Mouse (Mus musculus): ENCODE results near the gene Ell.
"Not testable (repeated sequence)": the region's sequence is repeated elsewhere in the genome, so short reads cannot be mapped to it uniquely, and the experiment has no call there.

The Ell gene

GRCm38 (mm10) chr8:70507027-70507393 lies 32.2 kb upstream of the Ell start:
- DNase-seq = no peak

DNA sequence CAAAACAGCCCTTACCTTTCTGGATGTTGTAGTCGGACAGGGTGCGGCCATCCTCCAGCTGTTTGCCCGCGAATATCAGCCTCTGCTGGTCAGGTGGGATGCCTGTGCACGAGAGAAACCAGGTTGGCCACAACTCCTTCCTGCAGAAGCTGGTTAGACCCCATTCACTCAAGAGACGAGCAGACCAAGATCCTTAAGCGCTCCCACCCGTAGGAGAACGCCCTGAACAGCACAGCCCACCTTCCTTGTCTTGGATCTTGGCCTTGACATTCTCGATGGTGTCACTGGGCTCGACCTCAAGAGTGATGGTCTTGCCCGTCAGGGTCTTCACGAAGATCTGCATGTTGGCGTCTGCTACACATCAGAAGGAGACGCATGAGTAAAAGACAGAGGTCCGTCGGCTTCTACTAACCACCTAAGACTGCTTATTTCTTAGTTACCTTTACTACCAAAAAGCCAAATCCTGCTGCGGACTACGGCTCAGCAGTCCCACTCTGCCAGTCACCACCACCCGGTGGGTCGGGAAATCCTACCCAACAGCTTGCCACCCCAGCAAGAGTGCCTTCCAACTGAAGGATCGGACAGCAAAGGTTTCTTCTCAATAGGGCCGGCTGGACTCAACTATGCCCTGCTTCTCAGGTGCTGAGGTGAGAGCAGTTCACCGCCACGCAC lies 29.8 kb upstream of the Ell start:
- DNase-seq = no peak

GRCm38 (mm10) chr8:70510228-70510915 lies 28.9 kb upstream of the Ell start, which contains the start of gene Uba52:
Gene Uba52 (minus strand): TSS chr8:70510801.
- peak; percentile 97 for DNase-seq

DNA sequence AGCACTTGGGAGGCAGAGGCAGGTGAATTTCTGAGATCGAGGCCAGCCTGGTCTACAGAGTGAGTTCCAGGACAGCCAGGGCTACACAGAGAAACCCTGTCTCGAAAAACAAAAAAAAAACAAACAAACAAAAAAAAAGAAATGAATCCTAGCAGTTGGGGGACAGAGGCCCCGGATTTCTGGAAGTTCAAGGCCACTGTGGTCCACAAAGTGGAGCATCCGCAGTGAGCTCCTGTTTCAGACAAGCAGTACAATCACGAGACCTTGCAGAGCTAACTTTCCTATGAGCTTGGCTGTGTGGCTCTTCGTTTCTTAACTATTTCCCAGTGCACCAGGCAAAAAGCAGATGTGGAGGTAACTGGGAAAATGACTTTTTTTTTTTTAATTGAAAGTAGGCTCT lies 28.1 kb upstream of the Ell start:
- not testable (repeated sequence) for DNase-seq

GRCm38 (mm10) chr8:70511770-70512169 lies 27.5 kb upstream of the Ell start:
- DNase-seq = no peak

- no peak for DNase-seq
Measured at GRCm38 (mm10) chr8:70512253-70512903, 26.9 kb upstream of the Ell start.

DNA sequence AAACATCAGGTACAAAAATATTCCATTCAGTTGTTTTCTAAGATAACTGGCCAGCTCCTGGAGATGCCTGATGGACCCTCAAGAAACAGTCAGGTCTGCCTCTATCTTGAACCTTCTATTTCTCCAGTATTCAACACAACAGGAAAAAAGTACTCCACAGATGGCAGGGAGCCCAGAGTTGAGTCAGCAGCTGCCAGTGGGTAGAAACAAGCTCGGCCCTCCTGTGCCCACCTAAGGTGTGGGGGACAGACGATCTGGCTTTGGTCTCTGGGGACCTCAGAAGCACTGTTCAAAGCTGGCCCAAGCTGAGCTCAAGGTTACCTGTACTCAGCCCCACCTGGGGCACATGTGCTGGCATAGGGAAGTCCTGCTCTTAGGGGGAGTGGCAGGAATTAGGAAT lies 25.8 kb upstream of the Ell start:
- DNase-seq = no peak

DNA sequence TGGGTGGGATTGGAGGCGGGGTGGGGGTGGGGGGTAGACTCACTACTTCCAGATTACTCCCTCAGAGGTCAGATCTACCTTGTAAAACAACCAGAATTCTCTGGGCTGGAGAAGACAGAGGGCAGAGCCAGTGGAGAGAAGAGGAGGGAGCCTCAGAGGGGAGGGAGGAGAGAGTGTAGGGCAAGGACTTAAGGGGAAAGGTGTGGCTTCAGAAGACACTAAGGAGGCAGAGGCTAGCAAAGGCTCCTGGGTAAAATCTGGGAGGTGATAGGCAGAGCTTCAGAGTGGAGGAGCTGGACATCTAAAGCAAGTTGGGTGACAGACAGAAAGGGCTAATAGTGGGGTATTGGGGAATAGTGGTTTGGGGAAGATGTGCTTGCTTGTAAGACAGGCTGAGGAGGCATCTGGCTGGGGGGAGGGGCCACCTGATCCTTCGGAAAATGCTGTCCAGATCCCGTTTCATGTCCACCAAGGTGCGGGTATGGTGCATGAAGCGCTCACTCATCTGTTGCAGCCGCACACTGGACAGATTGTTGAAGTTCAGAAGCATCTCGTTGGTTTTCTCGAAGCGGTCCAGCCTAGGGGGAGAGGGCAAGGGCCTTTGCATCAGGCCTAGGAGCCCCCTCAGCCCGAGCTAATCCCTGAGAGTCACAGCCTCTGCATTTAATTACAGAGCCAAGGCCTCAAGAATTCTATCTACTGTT lies 21.2 kb upstream of the Ell start:
- DNase-seq = no peak

DNA sequence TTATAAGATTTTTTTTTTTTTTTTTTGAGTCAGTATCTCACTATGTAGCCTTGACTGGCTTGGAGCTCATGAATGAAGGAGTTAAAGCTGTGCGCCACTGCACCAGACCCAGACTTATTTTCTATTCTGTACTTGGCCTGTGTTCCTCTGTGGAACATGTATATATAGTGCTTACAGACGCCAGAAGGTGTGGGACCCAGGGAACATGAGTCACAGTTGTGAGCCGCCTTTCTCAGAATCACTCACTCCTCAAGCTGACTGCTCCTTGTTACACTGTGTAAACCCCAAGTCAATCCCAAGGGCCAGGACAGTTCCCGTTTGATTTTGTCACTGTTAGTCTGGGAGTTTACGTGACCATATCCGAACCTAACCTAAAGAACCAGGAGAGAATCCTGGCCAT lies 20.2 kb upstream of the Ell start:
- DNase-seq = no peak

GRCm38 (mm10) chr8:70519606-70520005 lies 19.7 kb upstream of the Ell start:
- DNase-seq = no peak

DNA sequence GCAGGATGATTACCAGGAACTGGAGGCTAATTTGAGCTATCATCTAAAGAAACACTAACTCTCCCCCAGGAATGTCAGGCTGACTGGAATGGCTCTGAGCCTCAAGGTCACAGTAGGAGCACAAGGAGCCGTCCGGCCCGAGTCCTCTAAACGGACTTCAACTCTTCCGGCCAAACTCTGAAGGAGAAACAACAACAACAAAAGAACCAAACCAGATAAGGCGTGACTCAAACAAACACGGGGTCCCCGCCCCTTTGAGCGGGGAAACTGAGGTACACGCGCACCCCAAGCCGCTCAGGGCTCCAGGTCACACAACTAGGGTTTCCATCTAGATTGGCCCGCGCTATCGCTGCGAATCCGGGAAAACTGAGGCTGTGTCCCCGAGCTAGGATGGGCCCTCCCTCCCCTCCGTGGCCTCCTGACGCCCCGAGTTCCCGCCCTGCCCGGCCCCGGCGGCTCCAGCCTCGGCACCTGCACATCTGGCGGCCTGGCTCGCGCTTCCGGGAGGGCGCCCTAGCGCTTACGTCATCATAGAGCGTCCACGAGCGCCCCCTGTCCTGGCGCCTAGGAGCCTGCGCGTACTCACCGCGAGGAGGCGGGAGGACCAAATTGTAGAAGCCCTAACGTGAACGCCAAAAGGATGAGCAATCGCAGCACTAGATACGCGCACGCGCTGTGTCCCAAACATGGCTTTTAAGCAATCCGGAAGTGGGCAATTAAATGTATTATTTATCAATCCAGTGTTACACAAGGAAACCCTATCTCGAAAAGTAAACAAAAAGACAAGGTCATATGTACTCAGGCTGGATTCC lies 16.5 kb upstream of the Ell start:
- peak; percentile 96 for DNase-seq

- DNase-seq = no peak
Measured at GRCm38 (mm10) chr8:70527111-70527511, 12.1 kb upstream of the Ell start.

- DNase-seq = peak; percentile 99
Measured at GRCm38 (mm10) chr8:70527512-70528181, 11.6 kb upstream of the Ell start, which contains the start of the genes Fkbp8 and Kxd1. Gene Fkbp8 (plus strand): TSS chr8:70527724. Gene Kxd1 (minus strand): TSS chr8:70527956.

GRCm38 (mm10) chr8:70528182-70528797 lies 11.0 kb upstream of the Ell start:
- no peak for DNase-seq

DNA sequence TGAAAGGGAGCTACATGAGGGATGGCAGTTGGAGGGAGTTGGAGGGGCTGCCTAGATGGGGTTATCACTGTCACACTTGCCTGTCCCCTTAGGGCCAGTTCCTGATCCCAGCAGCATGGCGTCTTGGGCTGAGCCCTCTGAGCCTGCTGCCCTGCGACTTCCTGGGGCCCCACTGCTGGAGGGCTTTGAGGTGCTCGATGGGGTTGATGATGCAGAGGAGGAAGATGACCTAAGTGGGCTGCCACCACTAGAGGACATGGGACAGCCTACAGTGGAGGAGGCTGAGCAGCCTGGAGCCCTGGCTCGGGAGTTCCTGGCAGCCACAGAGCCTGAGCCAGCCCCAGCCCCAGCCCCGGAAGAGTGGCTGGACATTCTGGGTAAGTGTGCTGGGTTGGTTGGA lies 10.0 kb upstream of the Ell start:
- no peak for DNase-seq

GRCm38 (mm10) chr8:70529741-70530161 lies 9.5 kb upstream of the Ell start:
- no peak for DNase-seq

GRCm38 (mm10) chr8:70530314-70530713 lies 8.9 kb upstream of the Ell start:
- no peak for DNase-seq

DNA sequence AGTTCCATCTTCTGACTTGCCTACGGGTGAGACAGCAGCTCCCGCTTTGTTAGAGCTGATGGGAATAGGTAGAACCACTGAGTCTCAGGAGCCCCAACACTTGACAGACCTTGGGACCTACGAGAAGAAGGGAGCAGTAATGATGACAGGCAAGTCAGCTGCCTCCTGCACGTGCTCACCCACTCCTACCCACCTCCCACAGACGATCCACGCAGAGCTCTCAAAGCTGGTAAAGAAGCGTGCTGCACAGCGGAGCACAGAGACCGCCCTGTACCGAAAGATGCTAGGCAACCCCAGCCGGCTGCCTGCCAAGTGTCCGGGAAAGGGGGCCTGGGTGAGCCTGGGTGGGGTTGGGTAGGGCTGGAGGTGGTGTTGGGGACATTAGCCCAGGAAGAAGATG lies 5.0 kb upstream of the Ell start:
- no peak for DNase-seq

GRCm38 (mm10) chr8:70535221-70535620 lies 4.0 kb upstream of the Ell start:
- DNase-seq = no peak

- DNase-seq = no peak
Measured at GRCm38 (mm10) chr8:70535701-70536100, 3.6 kb upstream of the Ell start.

- DNase-seq = peak; percentile 73
Measured at GRCm38 (mm10) chr8:70538024-70538579, 1.2 kb upstream of the Ell start.
